Mouse (Mus musculus) lung, postnatal 0 days (tissue): ENCODE data around the gene Mrps30. TPM values are rescaled to one million over a fixed set of nuclear protein-coding genes. Genes with fewer than 3 reads are reported as not detected.
A peak's percentile ranks its signal among the peaks of the same experiment; 100 is the strongest.

ENCODE experiments used
- ATAC-seq: fragments of 200-750 bp; cut with Nextera tagmentation; 2 replicates; pipeline ENCODE4 v1.8.0; 2017; ENCODE audit warnings: moderate library complexity
- DNase-seq: peaks from one replicate; pipeline ENCODE4 v3.0.0-alpha.2; 2016; ENCODE audit warnings: low spot score
- H3K27ac ChIP-seq: fragments of 300-500 bp; sonication (generic); 2 replicates; pipeline ENCODE4 v1.5.1; 2014; ENCODE audit warnings: antibody characterized with exemption, mild to moderate bottlenecking, low read length, mixed read lengths
- H3K27me3 ChIP-seq: fragments of 300-500 bp; sonication (generic); replicated peaks from 2 replicates; pipeline ENCODE4 v1.6.1; 2014; ENCODE audit warnings: low read length, mixed read lengths; ENCODE audit not compliant: insufficient read depth
- H3K36me3 ChIP-seq: fragments of 300-500 bp; sonication (generic); 2 replicates; pipeline ENCODE4 v1.6.1; 2014; ENCODE audit warnings: low read length, mixed read lengths; ENCODE audit not compliant: insufficient read depth
- H3K4me1 ChIP-seq: fragments of 300-500 bp; sonication (generic); 2 replicates; pipeline ENCODE4 v1.6.1; 2014; ENCODE audit warnings: antibody characterized with exemption, low read depth, low read length, mixed read lengths; ENCODE audit not compliant: insufficient read depth
- H3K4me2 ChIP-seq: fragments of 300-500 bp; sonication (generic); replicated peaks from 2 replicates; pipeline ENCODE4 v1.6.1; 2014; ENCODE audit warnings: low read depth, mild to moderate bottlenecking, low read length, moderate library complexity, mixed read lengths
- H3K4me3 ChIP-seq: fragments of 300-500 bp; sonication (generic); 2 replicates; pipeline ENCODE4 v1.5.1; 2014; ENCODE audit warnings: low read depth, low read length
- H3K9ac ChIP-seq: fragments of 300-500 bp; sonication (generic); replicated peaks from 2 replicates; pipeline ENCODE4 v1.6.1; 2014; ENCODE audit warnings: low read depth, mild to moderate bottlenecking
- H3K9me3 ChIP-seq: fragments of 300-500 bp; sonication (generic); 2 replicates; pipeline ENCODE4 v1.6.1; 2016; ENCODE audit warnings: low read length, mixed read lengths
- CTCF ChIP-seq: IDR thresholded peaks from 2 replicates; pipeline ENCODE4 v1.5.1; 2016; ENCODE audit warnings: antibody characterized with exemption, mild to moderate bottlenecking
- EP300 ChIP-seq: IDR thresholded peaks from 2 replicates; pipeline ENCODE4 v1.6.1; 2016; ENCODE audit warnings: antibody characterized with exemption, mild to moderate bottlenecking, control low read depth
- WGBS: fragments of 180-500 bp; shearing (Covaris S2); extraction: QIAGEN DNeasy Blood & Tissue Kit; methylation state at CpG from one replicate; pipeline ENCODE4 v1.1.7; 2014; 5-methylcytosine and 5-hydroxymethylcytosine counted together
- polyA plus RNA-seq: library from polyadenylated mRNA; unstranded; fragments of >200 nt; fragmentation: Nextera tagmentation; extraction: Ambion mirVana; gene quantifications from 2 replicates; pipeline ENCODE4 v1.2.1, GENCODE M21; 2015

The Mrps30 gene
- polyA plus RNA-seq, 1 experiment from 2014 or later, result 21.9 TPM

DNA sequence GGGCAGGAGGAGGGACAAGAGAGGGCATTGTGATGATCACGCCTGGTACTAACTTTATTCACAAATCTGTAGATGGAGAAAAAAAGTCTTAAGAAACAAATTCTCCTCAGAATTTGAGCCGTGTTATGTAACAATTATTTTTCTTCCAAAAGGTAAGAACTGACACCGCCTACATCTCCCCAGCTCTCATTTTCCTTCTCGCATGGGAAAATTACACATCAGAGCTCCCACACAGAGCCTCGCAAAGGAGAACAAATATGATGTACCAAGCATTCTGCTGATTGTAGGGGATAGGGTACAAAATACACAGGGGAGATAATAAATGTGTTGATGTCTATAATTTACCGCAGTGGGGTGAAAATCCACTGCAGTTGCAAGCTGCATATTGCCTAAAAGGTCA lies 23.7 kb downstream of the Mrps30 start:
- Histone ChIP-seq H3K27me3 (no peaks in the 10 kb centered on the region), H3K9me3 (no peaks in the 10 kb centered on the region), H3K36me3 (no peaks in the 10 kb centered on the region), H3K27ac (no peak overlapping the region), H3K4me2 (no peak overlapping the region), H3K4me3 (no peak overlapping the region), H3K9ac (no peak overlapping the region), H3K4me1 (no peaks in the 10 kb centered on the region)
- DNase-seq (no peak), ATAC-seq (no peak)
- 87% methylated on average over 6 of the region's 6 CpGs for WGBS
- no peak for TF ChIP-seq CTCF
- TF ChIP-seq EP300, result no peak

DNA sequence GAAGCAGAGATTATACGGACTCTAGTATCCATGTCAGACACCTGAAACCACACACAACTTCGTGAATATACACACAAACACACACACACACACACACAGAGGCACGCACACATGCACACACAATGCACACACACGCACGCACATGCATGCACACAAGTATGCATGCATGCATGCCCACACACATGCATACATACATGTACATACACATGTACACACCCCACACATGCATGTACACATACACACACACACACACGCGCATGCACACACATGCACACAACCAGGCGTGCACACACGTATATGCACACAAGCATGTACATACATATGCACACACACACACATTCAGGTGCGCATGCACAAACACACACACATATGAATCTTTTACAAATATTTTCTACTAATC lies 36.2 kb downstream of the Mrps30 start:
- H3K9ac ChIP-seq, result no peak overlapping the region
- no peak overlapping the region for H3K4me3 ChIP-seq
- H3K27ac ChIP-seq, result no peak overlapping the region
- H3K36me3 ChIP-seq, result no peaks in the 10 kb centered on the region
- TF ChIP-seq CTCF (no peak), EP300 (no peak)
- ATAC-seq (no peak), DNase-seq (no peak)
- no peak overlapping the region for H3K4me2 ChIP-seq
- no peaks in the 10 kb centered on the region for H3K4me1 ChIP-seq
- 89% methylated on average over 10 of the region's 10 CpGs for WGBS
- H3K9me3 ChIP-seq, result no peaks in the 10 kb centered on the region
- no peaks in the 10 kb centered on the region for H3K27me3 ChIP-seq

DNA sequence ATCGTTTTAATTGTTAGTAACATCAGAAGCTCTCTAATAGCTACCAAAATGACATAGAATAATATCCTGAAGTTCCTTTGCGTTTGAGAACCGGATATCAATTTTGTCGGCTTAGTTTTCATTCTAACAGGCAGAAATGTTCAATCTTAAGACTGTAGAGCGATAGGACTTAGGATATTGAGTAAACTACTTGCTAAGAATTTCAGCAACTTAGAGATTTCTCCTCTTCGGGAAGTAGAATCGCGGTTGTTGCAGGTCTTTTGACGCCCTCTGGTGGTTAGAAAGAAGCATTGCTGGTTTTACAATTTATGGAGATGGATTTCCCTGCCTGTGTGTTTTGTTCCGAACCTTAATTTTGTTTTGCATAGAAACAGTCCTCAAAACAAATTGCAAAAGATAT lies 36.8 kb downstream of the Mrps30 start:
- no peaks in the 10 kb centered on the region for H3K4me1 ChIP-seq
- ATAC-seq, result no peak
- peak; percentile 76 for DNase-seq
- 17% methylated on average over 10 of the region's 10 CpGs for WGBS
- TF ChIP-seq EP300 (no peak), CTCF (peak; percentile 75)
- H3K27me3 ChIP-seq, result no peaks in the 10 kb centered on the region
- no peaks in the 10 kb centered on the region for H3K9me3 ChIP-seq
- no peak overlapping the region for H3K27ac ChIP-seq
- no peak overlapping the region for H3K4me3 ChIP-seq
- H3K9ac ChIP-seq, result no peak overlapping the region
- no peak overlapping the region for H3K4me2 ChIP-seq
- no peaks in the 10 kb centered on the region for H3K36me3 ChIP-seq

Other genes starting within 250 kb of the Mrps30 start
- gene B430218F22Rik, start 622 bp downstream of the Mrps30 start, polyA plus RNA-seq, result 0.41 and 1.1 TPM in 2 replicates